Mouse (Mus musculus) limb, embryonic 10.5 days (tissue): ENCODE results near the gene Cog4. TPM values are rescaled to one million over a fixed set of nuclear protein-coding genes. Genes with fewer than 3 reads are reported as not detected.
A peak's percentile ranks its signal among the peaks of the same experiment; 100 is the strongest.

Source experiments
- DNase-seq: peaks from one replicate; pipeline ENCODE4 v3.0.0-alpha.2; 2017; ENCODE audit warnings: low spot score
- H3K27ac ChIP-seq: fragments of 300-500 bp; sonication (generic); 2 replicates; pipeline ENCODE4 v1.5.1; 2016; ENCODE audit warnings: mild to moderate bottlenecking
- H3K27me3 ChIP-seq: fragments of 300-500 bp; sonication (generic); 2 replicates; pipeline ENCODE4 v1.6.1; 2016; ENCODE audit warnings: low read depth, mild to moderate bottlenecking; ENCODE audit not compliant: poor library complexity, severe bottlenecking
- H3K36me3 ChIP-seq: fragments of 300-500 bp; sonication (generic); 2 replicates; pipeline ENCODE4 v1.6.1; 2016; ENCODE audit warnings: mild to moderate bottlenecking, moderate library complexity
- H3K4me1 ChIP-seq: fragments of 300-500 bp; sonication (generic); 2 replicates; pipeline ENCODE4 v1.6.1; 2016
- H3K4me3 ChIP-seq: fragments of 300-500 bp; sonication (generic); 2 replicates; pipeline ENCODE4 v1.5.1; 2016; ENCODE audit warnings: mild to moderate bottlenecking, moderate library complexity
- H3K9me3 ChIP-seq: fragments of 300-500 bp; sonication (generic); replicated peaks from 2 replicates; pipeline ENCODE4 v1.6.1; 2016; ENCODE audit warnings: mild to moderate bottlenecking
- WGBS: fragments of 180-500 bp; shearing (Covaris S2); methylation state at CpG from one replicate; pipeline ENCODE4 v1.1.7; 2016; 5-methylcytosine and 5-hydroxymethylcytosine counted together
- polyA plus RNA-seq: library from polyadenylated mRNA; unstranded; fragments of >200 nt; fragmentation: Nextera tagmentation; extraction: Ambion mirVana; gene quantifications from 2 replicates; pipeline ENCODE4 v1.2.1, GENCODE M21; 2016

Cog4 gene
- polyA plus RNA-seq, 1 experiment from 2014 or later: 87.0 TPM

DNA sequence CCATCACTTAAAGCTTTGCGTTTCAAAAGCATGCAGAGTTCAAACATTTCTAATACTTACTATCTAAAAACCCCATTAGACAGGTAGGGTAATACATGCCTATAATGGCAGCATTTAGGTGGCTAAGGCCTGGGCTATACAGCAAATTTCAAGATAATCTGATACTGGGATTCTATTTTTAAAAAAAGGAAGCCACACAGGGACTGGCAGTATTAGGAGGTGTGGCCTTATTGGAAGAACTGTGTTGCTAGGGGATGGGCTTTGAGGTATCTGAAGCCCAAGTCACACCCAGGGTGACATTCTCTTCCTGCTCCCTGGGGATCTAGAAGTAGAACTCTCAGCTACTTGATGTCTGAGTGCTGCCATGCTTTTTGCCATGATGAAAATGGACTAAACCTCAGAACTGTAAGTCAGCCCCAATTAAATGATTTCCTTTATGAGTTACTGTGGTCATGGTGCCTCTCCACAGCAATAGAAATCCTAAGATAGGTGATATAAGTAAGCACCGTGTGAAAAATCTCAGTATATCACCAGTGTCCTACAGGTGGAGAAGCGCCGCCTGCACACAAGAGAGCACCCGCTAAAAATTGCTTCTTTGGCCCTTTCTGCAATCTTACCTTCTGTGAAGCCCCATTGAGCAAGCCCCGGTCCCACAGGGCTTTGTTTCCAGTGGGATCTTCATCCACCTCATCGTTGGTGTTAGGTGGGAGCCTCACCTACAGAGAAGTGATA, 33.9 kb upstream of the Cog4 start:
- DNase-seq: no peak
- WGBS: 97% methylated on average over 7 of the region's 7 CpGs
- Histone ChIP-seq H3K4me1 (no peaks in the 10 kb centered on the region), H3K4me3 (no peak overlapping the region), H3K27me3 (no peaks in the 10 kb centered on the region), H3K27ac (no peak overlapping the region), H3K36me3 (peaks cover 91% of the 10 kb centered on the region), H3K9me3 (no peaks in the 10 kb centered on the region)

DNA sequence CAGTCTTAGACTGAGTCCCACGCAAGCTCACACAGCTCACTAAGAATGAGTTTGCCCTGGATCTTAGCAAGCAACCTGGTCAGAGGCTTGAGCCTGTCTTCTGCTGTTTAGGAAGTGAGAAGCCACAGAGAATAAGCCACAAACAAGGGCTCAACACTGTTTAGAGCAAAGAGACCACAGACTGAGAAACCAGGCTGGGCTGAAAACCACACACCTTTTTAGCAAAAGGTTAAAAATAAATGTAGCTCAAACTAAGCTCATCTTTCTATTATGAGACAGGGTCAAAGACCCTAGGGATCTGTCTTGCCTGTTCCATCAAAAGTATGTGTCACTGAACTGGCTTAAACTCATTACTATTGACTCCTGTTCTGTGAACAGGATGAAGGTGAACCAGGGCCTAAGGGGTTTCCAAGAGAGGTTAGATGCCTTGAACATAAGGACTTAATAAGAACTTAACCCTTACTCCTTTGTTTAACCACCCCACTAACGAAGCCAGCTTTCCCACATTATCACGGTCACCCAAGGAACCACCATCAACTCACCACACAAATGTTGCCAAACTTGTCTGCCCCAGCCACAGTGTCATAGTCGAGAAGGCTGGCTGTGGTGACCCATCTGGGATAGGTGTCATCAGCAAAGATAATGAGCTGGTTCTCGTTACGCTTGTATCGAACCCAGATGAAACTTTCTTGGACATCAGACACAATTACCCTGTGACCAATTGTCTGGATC, 33.2 kb upstream of the Cog4 start:
- Histone ChIP-seq H3K36me3 (peaks cover 99% of the 10 kb centered on the region), H3K4me3 (no peak overlapping the region), H3K27me3 (no peaks in the 10 kb centered on the region), H3K4me1 (no peaks in the 10 kb centered on the region), H3K9me3 (no peaks in the 10 kb centered on the region), H3K27ac (no peak overlapping the region)
- WGBS: 92% methylated on average over 7 of the region's 7 CpGs
- no peak for DNase-seq

DNA sequence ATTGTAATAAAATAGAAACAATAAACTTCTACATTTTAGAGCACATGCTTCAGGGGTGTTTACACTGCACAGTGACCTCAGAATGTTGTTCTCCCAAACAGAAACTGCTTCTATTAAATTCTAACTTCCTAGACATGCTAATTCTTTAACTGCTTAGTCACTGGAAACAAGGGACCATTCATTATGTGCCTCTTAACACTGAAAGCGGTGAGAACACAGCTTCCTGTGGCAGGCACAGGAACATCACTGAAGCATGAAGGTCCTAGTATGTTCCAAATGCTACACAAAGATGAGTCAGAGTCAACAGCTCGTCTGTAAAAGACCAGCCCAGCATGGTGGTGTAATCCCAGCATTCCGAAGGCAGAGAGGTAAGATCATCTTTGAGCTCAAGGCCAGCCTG, 31.1 kb upstream of the Cog4 start:
- 85% methylated on average over 3 of the region's 3 CpGs for WGBS
- no peak for DNase-seq
- H3K36me3 ChIP-seq: peaks cover 100% of the 10 kb centered on the region
- H3K27ac ChIP-seq: no peak overlapping the region
- no peak overlapping the region for H3K4me3 ChIP-seq
- H3K9me3 ChIP-seq: no peaks in the 10 kb centered on the region
- H3K4me1 ChIP-seq: no peaks in the 10 kb centered on the region
- no peaks in the 10 kb centered on the region for H3K27me3 ChIP-seq

DNA sequence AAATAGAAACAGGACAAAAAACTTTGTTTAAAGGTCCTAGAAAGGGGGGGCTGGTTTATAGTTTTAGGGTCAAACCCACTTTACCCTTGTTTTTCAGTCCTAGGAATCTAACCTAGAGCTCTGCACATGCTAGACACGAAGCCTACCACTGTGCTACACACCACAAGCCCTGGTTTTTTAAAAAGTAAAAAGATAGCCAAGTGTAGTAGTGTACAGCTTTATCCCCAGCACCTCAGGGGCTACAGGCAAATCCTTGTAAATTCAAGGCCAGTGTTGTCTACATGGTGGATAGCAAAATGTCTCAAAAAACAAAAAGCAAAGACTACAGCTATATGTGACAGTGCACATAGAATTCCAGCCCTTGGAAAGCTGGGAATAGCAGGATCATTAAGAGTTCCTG, 29.4 kb upstream of the Cog4 start:
- H3K4me1 ChIP-seq: no peaks in the 10 kb centered on the region
- H3K9me3 ChIP-seq: no peaks in the 10 kb centered on the region
- H3K4me3 ChIP-seq: no peak overlapping the region
- H3K27ac ChIP-seq: no peak overlapping the region
- peaks cover 100% of the 10 kb centered on the region for H3K36me3 ChIP-seq
- no peaks in the 10 kb centered on the region for H3K27me3 ChIP-seq
- no peak for DNase-seq
- WGBS: 89% methylated on average over 1 of the region's 1 CpGs

DNA sequence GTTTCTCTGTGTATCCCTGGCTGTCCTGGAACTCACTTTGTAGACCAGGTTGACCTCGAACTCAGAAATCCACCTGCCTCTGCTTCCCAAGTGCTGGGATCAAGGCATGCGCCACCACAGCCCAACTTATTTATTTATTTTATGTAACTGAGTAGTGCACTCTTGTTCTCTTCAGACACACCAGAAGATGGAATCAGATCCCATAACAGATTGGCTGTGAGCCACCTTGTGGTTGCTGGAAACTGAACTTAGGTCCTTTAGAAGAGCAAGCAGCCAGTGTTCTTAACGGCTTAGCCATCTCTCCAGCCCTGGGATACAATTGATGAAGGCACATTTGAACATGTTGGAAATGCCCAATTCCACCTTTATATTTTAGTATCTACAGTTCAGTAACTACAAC, 27.8 kb upstream of the Cog4 start:
- Histone ChIP-seq H3K4me3 (no peak overlapping the region), H3K9me3 (no peaks in the 10 kb centered on the region), H3K27me3 (no peaks in the 10 kb centered on the region), H3K27ac (no peak overlapping the region), H3K4me1 (no peaks in the 10 kb centered on the region), H3K36me3 (peaks cover 100% of the 10 kb centered on the region)
- no peak for DNase-seq
- WGBS: 88% methylated on average over 3 of the region's 3 CpGs

DNA sequence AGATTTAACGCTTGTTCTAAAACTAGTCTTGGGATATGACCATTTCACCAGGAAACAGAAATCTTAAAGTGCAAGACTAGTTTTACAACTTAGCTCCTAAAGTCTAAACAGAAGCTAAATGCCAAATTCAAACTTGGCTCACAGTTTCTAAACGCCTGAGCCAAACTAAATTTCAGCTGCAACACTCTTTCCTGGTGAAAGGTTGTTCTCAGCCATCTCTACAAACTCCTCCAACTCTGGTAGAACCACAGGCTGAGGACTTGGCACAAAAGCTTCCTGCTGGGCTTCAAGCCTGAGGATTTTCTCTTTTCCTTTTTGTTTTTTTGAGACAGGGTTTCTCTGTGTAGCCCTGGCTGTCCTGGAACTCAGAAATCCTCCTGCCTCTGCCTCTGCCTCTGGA, 26.1 kb upstream of the Cog4 start:
- no peak for DNase-seq
- WGBS: 92% methylated on average over 2 of the region's 2 CpGs
- H3K27me3 ChIP-seq: no peaks in the 10 kb centered on the region
- no peak overlapping the region for H3K4me3 ChIP-seq
- no peak overlapping the region for H3K27ac ChIP-seq
- no peaks in the 10 kb centered on the region for H3K4me1 ChIP-seq
- H3K9me3 ChIP-seq: no peaks in the 10 kb centered on the region
- H3K36me3 ChIP-seq: peaks cover 100% of the 10 kb centered on the region

DNA sequence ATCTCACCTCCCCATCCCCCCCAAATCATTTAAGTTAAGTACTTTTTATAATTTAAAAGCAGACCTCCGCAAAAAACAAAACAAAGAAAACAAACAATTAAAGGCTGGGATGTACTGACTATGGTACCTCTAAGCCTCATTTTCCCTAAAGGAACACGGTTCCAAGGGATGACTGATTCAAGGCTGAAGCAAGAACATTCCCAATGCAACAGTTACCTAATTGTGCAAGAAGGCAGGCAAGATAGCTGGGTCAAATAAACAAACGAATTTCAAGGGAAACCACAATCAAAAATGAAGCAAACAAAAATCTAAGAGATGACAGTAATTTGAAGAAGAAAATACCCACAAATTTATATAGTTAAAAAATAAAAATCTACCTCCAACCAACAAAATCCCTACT, 24.4 kb upstream of the Cog4 start:
- Histone ChIP-seq H3K27me3 (no peaks in the 10 kb centered on the region), H3K36me3 (peaks cover 100% of the 10 kb centered on the region)

DNA sequence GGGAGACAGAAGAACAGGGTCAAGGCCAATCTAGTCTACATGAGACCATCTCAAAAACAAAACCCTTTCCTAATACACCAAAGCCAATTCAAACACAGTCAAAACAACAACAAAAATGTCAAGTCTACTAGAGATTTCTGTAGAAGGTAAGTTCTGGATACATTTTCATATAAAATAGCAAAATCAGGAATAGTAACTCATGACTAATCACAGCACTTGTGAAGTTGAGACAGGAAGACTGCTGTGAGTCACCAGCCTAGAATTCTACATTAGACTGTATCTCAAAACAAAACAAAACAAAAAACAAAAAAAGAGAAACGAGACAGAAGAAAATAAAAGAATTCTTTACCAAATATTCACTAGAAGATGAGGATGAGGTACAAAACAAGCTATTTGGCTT, 21.5 kb upstream of the Cog4 start:
- no peaks in the 10 kb centered on the region for H3K27me3 ChIP-seq
- H3K9me3 ChIP-seq: no peaks in the 10 kb centered on the region
- DNase-seq: no peak
- no peak overlapping the region for H3K27ac ChIP-seq
- peaks cover 100% of the 10 kb centered on the region for H3K36me3 ChIP-seq
- no peaks in the 10 kb centered on the region for H3K4me1 ChIP-seq
- H3K4me3 ChIP-seq: no peak overlapping the region
- 86% methylated on average over 1 of the region's 1 CpGs for WGBS

More for the DNA sequence above, 24.4 kb upstream of the Cog4 start:
- H3K27ac ChIP-seq: no peak overlapping the region
- 89% methylated on average over 3 of the region's 3 CpGs for WGBS
- H3K4me1 ChIP-seq: no peaks in the 10 kb centered on the region
- no peak overlapping the region for H3K4me3 ChIP-seq
- DNase-seq: no peak
- no peaks in the 10 kb centered on the region for H3K9me3 ChIP-seq

DNA sequence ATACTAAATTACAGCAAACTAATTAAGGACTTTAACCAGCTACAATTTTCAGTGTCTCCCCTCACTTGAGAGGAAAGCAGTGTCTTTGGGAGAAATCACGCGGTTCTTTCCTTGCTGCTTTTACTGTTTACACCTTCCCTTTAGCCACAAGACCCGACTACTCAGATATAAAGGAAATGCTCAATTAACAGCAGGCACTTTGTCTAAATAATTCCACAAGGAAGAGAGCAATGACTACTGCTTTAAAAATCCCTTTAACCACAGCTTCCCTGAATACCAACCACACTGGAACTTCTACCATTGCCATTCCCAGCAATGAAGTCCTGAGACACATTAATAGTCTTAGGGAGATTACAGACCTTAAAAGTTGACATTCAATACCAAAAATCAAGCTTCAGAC, 17.9 kb upstream of the Cog4 start:
- DNase-seq: no peak
- no peak overlapping the region for H3K4me3 ChIP-seq
- WGBS: 86% methylated on average over 3 of the region's 3 CpGs
- H3K4me1 ChIP-seq: no peaks in the 10 kb centered on the region
- H3K27me3 ChIP-seq: no peaks in the 10 kb centered on the region
- no peak overlapping the region for H3K27ac ChIP-seq
- H3K36me3 ChIP-seq: peaks cover 100% of the 10 kb centered on the region
- H3K9me3 ChIP-seq: no peaks in the 10 kb centered on the region

DNA sequence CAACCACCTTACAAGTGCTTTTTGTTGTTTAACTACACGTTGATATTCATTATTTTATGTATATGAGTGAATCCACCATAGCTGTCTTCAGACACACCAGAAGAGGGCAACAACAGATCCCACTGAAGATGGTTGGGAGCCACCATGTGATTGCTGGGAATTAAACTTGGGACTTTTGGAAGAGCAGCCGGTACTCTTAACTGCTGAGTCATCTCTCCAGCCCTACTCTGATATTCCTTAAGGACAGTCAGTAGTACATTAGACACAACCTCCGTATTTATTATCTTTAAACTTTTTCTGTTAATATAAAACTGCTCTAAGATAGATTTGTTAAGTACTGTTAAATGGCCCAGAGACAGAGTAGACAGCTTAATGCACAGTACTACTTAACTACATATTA, 14.4 kb upstream of the Cog4 start:
- no peaks in the 10 kb centered on the region for H3K9me3 ChIP-seq
- H3K4me1 ChIP-seq: no peaks in the 10 kb centered on the region
- peaks cover 100% of the 10 kb centered on the region for H3K36me3 ChIP-seq
- H3K4me3 ChIP-seq: no peak overlapping the region
- WGBS: 92% methylated on average over 3 of the region's 3 CpGs
- no peak for DNase-seq
- H3K27ac ChIP-seq: no peak overlapping the region
- no peaks in the 10 kb centered on the region for H3K27me3 ChIP-seq

DNA sequence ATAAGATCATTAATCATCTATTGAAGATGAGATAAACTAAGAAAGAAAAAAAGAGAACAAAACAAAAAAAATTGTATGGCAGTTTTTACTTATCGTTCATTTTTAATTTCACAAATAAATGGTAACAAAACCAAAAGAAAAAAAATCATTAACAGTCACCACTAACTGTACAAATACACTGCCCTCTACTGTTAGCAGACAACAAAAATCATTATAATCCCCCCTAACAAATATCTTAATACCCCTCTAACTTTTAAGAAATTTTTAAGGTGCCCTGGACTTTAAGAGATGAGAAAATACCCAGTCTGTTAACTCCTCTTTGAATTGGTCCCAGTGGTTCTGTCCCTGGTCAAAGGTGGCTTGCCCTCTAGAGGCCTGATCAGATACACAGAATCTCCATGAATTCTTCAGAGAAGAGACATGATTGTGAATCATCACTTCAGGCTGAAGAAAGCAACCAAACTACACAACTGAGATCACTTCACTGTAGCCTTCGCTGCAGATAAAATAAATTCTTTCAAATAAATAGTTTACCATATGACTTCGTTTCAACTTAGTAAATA, 4.3 kb upstream of the Cog4 start:
- Histone ChIP-seq H3K36me3 (peaks cover 80% of the 10 kb centered on the region), H3K4me1 (peaks cover 10% of the 10 kb centered on the region), H3K27ac (no peak overlapping the region), H3K4me3 (no peak overlapping the region), H3K9me3 (no peaks in the 10 kb centered on the region), H3K27me3 (no peaks in the 10 kb centered on the region)
- WGBS: 97% methylated on average over 3 of the region's 3 CpGs
- DNase-seq: no peak

DNA sequence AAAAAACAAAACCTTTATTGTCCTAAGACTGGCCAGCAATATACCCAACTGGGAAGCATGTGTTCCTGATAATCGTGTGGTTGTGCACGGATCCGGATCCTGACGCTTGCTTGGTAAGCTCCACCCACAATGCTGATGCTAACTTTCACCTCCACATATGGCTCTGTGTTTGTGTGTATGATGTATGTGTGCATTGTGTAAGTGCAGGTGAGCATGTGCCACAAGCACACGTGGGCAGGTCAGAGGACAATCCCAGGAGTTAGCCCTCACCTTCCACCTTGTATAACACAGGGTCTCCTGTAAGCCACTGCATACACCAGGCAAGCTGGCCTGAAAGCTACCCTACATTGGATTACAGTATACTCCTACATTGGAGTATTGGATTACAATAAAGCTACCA, 3.2 kb upstream of the Cog4 start:
- peaks cover 69% of the 10 kb centered on the region for H3K36me3 ChIP-seq
- H3K4me1 ChIP-seq: peaks cover 19% of the 10 kb centered on the region
- no peak overlapping the region for H3K27ac ChIP-seq
- WGBS: 92% methylated on average over 5 of the region's 5 CpGs
- no peaks in the 10 kb centered on the region for H3K27me3 ChIP-seq
- no peak overlapping the region for H3K4me3 ChIP-seq
- DNase-seq: no peak
- no peaks in the 10 kb centered on the region for H3K9me3 ChIP-seq

DNA sequence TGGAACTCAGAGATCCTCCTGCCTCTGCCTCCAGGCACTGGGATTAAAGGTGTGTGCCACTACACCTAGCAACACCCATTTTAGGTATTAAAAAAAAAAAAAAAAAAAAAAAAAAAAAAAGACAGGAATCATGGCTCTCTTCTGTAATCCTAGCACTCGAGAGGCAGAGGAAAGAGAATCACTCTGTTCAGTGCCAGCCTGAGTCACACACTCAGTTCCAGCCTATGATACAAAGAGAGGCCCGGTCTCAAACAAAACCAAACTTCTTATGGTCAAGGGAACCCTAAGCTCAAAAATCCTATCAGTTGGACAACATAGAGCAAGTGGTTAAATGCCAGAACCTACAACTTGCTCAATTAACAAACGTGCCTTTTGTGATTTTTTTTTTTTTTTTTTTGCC, 1.5 kb upstream of the Cog4 start:
- Histone ChIP-seq H3K4me3 (peak overlapping the region; percentile 76), H3K9me3 (no peaks in the 10 kb centered on the region), H3K27me3 (no peaks in the 10 kb centered on the region), H3K4me1 (peaks cover 22% of the 10 kb centered on the region), H3K27ac (no peak overlapping the region), H3K36me3 (peaks cover 59% of the 10 kb centered on the region)
- WGBS: 88% methylated on average over 3 of the region's 3 CpGs
- DNase-seq: no peak
